Mouse (Mus musculus): Measurements from ENCODE around the gene Ndufb7.

DNA sequence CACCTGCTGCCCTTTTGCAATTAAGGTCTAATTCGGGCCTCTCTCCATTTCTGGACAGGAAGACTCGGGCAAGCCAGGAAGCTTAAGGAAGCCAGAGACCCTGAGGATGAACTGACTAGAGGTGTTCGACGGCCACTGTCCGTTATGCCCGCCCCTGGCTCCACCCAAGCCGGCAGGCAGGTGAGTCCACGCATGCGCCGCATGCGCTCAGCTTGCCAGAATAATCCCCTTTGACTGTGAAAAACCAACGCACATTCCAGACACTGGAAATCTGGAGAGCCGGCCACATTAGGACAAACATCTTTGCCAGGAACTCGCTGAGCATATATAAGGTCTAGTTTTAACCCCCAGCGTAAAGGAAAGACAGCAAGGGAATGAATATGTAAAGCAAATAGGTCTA is 16.8 kb downstream of the Ndufb7 start:
- TF ChIP-seq POLR2A (IDR thresholded peaks at IDR 0.05; ENCODE audit: borderline replicate concordance, low read depth, low read length) (no peak), CTCF (IDR thresholded peaks at IDR 0.05; ENCODE audit: low read depth, low read length) (no peak)

Data from bone marrow macrophage, adult 2 months (primary cell).